Mouse (Mus musculus): ENCODE results near the gene Egfl7.

The Egfl7 gene

DNA sequence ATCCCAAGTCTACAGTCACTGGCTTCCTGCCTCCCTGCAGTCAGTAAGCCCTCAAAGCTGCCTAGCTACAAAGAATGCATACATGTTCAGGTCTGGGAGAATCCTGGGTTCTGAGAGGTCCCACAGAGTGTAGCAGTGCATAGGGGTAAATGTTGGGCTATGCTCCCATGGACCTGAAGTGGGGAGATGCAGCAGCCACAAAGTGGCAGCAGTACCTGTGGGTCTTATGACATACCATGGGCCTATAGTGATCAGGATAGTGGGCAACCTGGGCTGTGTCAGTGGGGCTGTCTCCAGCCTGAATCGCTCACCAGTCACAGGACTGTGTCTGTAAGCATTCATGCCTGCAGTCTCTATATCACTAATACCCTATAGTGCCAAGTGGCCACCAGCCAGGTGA lies at the start of gene Egfl7:
Gene Egfl7 (plus strand): TSS at position 301 of the 400 bp plus-strand sequence.
- in situ Hi-C loops (cut with MseI, MboI) = no loop called here

GRCm38 (mm10) chr2:26531829-26532228 lies 48.0 kb upstream of the Egfl7 start:
- in situ Hi-C loops (cut with MseI, MboI) = no loop called here

GRCm38 (mm10) chr2:26533249-26533648 lies 46.6 kb upstream of the Egfl7 start:
- in situ Hi-C loops (cut with MseI, MboI) = no loop called here

GRCm38 (mm10) chr2:26534161-26534560 lies 45.7 kb upstream of the Egfl7 start:
- in situ Hi-C loops (cut with MseI, MboI) = no loop called here

DNA sequence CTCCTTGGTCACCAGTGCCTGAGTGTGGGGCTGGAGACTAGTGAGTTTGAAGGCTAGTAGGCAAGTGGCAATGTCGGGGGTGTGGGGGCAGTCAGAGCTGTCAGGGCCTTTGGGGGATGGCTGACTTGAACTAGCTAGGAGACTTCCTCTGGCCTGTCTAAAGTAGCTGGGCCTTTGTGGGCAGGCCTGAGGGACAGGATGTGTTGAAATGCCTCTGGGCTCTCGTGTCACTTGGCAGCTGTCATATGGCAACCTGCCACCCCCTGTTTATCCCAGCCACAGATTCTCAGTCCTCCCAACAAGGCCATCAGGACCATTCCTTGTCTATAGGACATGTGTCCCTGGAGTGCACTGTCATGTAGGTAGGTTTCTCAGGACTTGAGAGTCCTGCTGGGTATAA lies 45.2 kb upstream of the Egfl7 start:
- in situ Hi-C loops (cut with MseI, MboI) = no loop called here

DNA sequence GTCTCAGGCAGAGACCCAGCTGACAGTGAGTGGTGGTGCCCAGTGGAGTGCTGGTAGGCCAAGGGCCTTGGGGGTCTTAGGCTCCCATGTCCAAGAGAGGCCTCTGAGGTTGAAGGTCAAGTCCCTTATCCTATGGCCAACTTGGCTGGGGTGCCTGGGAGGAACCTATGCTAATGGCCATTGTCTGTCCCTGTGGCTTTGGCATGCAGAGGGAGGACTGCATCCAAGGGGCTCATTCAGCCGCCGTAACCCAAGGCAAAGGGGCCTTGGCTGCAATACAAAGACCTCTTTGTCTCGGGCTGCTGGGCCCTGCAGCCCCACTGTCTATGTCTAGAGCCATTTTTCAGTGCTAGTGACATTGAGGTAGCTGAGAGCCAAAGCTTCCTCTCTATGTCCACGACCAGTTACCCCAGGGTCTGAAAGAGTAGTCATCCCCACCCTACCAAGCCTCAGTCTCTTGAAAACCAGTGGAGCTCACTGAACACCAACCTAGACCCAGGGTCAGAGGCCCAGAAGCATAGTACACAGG lies 44.2 kb upstream of the Egfl7 start:
- in situ Hi-C loops (cut with MseI, MboI) = no loop called here

- in situ Hi-C loops (cut with MseI, MboI) = no loop called here
Measured at GRCm38 (mm10) chr2:26539516-26539915, 40.3 kb upstream of the Egfl7 start.

- in situ Hi-C loops (cut with MseI, MboI) = no loop called here
Measured at GRCm38 (mm10) chr2:26540721-26541120, 39.1 kb upstream of the Egfl7 start.

GRCm38 (mm10) chr2:26541258-26541910 lies 38.4 kb upstream of the Egfl7 start:
- in situ Hi-C loops (cut with MseI, MboI) = no loop called here

GRCm38 (mm10) chr2:26543155-26543554 lies 36.7 kb upstream of the Egfl7 start:
- in situ Hi-C loops (cut with MseI, MboI) = no loop called here

GRCm38 (mm10) chr2:26543768-26544167 lies 36.0 kb upstream of the Egfl7 start:
- in situ Hi-C loops (cut with MseI, MboI) = no loop called here

DNA sequence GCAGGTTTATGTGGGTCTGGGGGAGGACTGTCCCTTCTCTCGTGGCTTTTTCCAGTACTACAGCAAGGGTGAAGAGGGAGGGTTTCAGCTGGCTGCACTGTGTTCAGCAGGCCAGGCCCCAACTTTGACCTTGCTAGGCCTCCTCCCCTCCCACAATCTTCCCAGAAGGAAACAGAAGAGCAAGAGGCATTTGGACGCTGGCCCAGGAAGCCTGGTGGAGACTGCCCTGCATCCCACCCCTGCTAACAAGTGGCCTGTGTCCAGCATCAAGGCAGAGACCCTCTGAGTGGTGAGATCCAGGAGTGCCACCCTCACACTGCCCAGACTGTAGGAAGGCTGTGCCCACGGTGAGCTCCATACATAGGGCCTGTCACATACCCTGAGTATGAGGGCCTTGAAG lies 35.5 kb upstream of the Egfl7 start:
- in situ Hi-C loops (cut with MseI, MboI) = no loop called here

GRCm38 (mm10) chr2:26547481-26547880 lies 32.3 kb upstream of the Egfl7 start:
- in situ Hi-C loops (cut with MseI, MboI) = no loop called here

GRCm38 (mm10) chr2:26549801-26550200 lies 30.0 kb upstream of the Egfl7 start:
- in situ Hi-C loops (cut with MseI, MboI) = no loop called here

- in situ Hi-C loops (cut with MseI, MboI) = no loop called here
Measured at GRCm38 (mm10) chr2:26550205-26550604, 29.6 kb upstream of the Egfl7 start.

- in situ Hi-C loops (cut with MseI, MboI) = no loop called here
Measured at GRCm38 (mm10) chr2:26550777-26551176, 29.0 kb upstream of the Egfl7 start.

DNA sequence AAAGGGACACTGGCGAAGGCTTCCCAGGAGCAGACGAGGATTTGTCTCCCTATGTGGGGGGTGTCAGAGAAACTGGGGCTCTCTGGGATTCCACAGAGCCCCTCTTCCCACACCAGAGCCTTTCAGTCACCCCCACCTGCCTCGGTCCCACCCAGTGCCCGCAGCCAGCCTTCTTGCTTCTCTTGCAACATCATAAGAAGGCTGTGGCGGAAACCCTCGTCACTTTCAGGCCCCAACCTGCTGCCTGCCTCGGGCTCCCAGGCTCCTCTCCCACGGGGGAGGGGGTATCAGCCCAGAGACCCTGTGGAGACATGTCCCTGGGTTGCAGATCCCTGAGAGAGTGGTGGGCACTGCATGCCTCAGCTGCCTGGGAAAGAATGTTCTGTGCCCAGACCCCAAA lies 28.4 kb upstream of the Egfl7 start:
- in situ Hi-C loops (cut with MseI, MboI) = no loop called here

DNA sequence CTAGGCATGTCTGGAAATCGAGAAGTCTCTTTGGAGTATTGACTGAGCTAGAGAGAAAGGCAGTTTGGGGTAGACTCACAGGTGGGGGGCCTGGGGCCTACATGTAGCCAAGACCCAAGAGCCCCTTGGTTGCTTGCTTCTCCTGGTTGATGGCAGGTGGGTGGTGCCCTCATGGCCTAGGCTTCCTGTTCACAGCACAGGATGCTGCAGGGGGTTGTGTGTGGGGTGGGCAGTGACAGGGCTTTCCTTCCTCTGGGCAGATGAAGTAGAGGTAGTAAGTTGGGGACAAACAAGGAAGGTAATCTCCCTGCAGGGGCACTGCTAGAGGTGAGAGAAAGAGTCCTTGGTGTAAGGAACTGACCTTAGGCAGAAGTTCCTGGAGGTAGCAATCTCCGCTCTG lies 27.7 kb upstream of the Egfl7 start:
- in situ Hi-C loops (cut with MseI, MboI) = no loop called here

GRCm38 (mm10) chr2:26553904-26554303 lies 25.9 kb upstream of the Egfl7 start:
- in situ Hi-C loops (cut with MseI, MboI) = no loop called here

- in situ Hi-C loops (cut with MseI, MboI) = no loop called here
Measured at GRCm38 (mm10) chr2:26555076-26555475, 24.7 kb upstream of the Egfl7 start.

GRCm38 (mm10) chr2:26556535-26556993 lies 23.2 kb upstream of the Egfl7 start:
- in situ Hi-C loops (cut with MseI, MboI) = no loop called here

- in situ Hi-C loops (cut with MseI, MboI) = loop anchor here (5.0 to 10.0 kb wide), 2 partner anchors 113 to 256 kb away; partner anchors contain the start of gene Sec16a (in 2 of the 2)
Measured at GRCm38 (mm10) chr2:26560506-26560905, 19.3 kb upstream of the Egfl7 start.

DNA sequence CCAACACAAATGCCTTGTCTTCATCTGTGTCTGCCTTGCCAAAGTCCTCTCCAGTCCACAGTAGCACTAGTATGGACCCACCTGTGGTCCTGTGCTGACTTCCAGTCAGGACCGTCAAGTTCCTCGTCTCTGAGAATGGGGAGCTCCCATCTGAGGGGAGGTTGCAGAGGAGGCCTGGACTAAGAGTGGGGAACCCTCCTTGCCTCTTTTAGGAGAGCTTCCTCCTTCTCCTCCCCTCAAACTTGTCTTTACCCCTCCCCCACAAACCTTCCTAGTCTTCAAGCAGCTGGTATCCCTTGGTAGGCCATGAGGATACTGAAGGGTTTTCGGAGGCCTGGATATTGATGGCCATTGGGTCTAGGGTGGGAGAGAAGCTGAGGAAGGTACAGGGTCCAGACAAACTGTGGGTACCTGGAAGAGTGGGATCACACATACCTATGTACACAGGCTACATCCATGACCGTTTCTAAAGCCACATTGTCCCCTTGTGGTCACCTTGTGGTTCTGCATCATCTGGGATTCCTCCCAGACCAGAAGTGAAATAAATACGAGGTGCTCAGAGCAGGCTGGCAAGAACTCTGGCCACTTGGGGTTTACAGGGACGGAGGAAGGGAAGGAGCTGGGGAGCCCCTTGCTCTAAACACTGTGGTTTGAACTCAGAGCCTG lies 18.3 kb upstream of the Egfl7 start:
- in situ Hi-C loops (cut with MseI, MboI) = loop anchor here (5.0 to 10.0 kb wide), 2 partner anchors 114 to 257 kb away; partner anchors contain the start of gene Sec16a (in 2 of the 2)
